11 mouse cellular contexts compared by ENCODE assay signal in the genomic region with DNA sequence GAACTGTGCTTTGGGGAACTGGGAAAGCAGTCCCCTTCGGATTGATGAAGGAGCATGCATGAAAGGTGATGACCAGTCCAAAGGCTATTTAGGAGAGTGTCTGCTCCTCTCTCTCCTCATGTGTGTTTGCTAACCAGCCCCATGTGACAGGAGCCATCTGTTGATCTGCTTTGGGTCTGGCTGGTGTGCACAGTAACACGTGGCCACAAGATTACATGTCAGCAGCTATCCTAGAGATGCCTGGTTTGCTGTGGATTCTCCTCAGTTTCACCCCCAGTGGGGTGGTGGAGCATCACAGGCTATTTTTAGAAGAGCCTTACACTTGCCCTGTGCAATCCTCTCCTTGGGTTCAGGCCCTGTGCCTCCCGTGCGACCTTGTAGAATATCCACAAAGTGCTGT. TPM values are rescaled to one million over a fixed set of nuclear protein-coding genes. Genes with fewer than 3 reads are reported as not detected.
A peak's percentile ranks its signal among the peaks of the same experiment; 100 is the strongest.
DNase-seq lines count a peak whose midpoint lies in the region; ATAC-seq and TF ChIP-seq lines count a peak whose summit lies in the region.
"Had no signal": no experiment of that assay in that cellular context is flagged by ENCODE, and none has a peak within 500 bp of the region (broad histone marks: within the 10 kb centered on the region; RNA-seq: fewer than 3 reads in every experiment).

No protein-coding gene starts in this region.

- no peak for TF ChIP-seq CTCF in liver, adult 2 months (IDR thresholded peaks at IDR 0.05; ENCODE audit: low read depth, low read length)
- TF ChIP-seq CTCF in heart, postnatal 0 days (IDR thresholded peaks at IDR 0.05; ENCODE audit: low read depth), result no peak

- no peaks in the 10 kb centered on the region for H3K27me3 ChIP-seq in liver, adult 2 months (ENCODE audit: control insufficient read depth, insufficient read depth, low read length)
- no peaks in the 10 kb centered on the region for H3K27me3 ChIP-seq in liver, embryonic 12.5 days (replicated peaks)
- H3K27me3 ChIP-seq in heart, postnatal 0 days (ENCODE audit: control insufficient read depth, insufficient read depth, low read length), result no peaks in the 10 kb centered on the region
- H3K27me3 ChIP-seq: embryonic facial prominence, embryonic 13.5 days; hindbrain, embryonic 12.5 days had no signal

- no peak overlapping the region for H3K9ac ChIP-seq in liver, adult 2 months (ENCODE audit: low read depth, low read length)
- H3K9ac ChIP-seq in liver, embryonic 12.5 days, result no peak overlapping the region
- no peak overlapping the region for H3K9ac ChIP-seq in heart, postnatal 0 days (replicated peaks; ENCODE audit: low read depth, low read length)
- H3K9ac ChIP-seq: embryonic facial prominence, embryonic 13.5 days had no signal

- H3K4me1 ChIP-seq in liver, adult 2 months (ENCODE audit: control insufficient read depth, insufficient read depth, low read length), result peaks cover 24% of the 10 kb centered on the region
- H3K4me1 ChIP-seq in liver, embryonic 12.5 days, result peaks cover 28% of the 10 kb centered on the region
- H3K4me1 ChIP-seq in heart, postnatal 0 days (ENCODE audit: control insufficient read depth, insufficient read depth), result peaks cover 23% of the 10 kb centered on the region

- H3K9me3 ChIP-seq in liver, embryonic 12.5 days (replicated peaks), result no peaks in the 10 kb centered on the region
- no peaks in the 10 kb centered on the region for H3K9me3 ChIP-seq in heart, postnatal 0 days (replicated peaks; ENCODE audit: control insufficient read depth, low read length)
- H3K9me3 ChIP-seq: embryonic facial prominence, embryonic 13.5 days; hindbrain, embryonic 12.5 days had no signal

- H3K27ac ChIP-seq in liver, adult 2 months (replicated peaks; ENCODE audit: insufficient read depth, low read depth, low read length), result peak overlapping the region; percentile 89
- H3K27ac ChIP-seq in liver, embryonic 12.5 days, result no peak overlapping the region
- H3K27ac ChIP-seq in heart, postnatal 0 days (ENCODE audit: low read depth), result peak overlapping the region; percentile 15; the same call in 1 of the 2 replicates
- H3K27ac ChIP-seq: embryonic facial prominence, embryonic 13.5 days; hindbrain, embryonic 12.5 days had no signal

- no peaks in the 10 kb centered on the region for H3K36me3 ChIP-seq in liver, adult 2 months (ENCODE audit: control insufficient read depth, insufficient read depth, low read length)
- H3K36me3 ChIP-seq in liver, embryonic 12.5 days, result no peaks in the 10 kb centered on the region
- no peaks in the 10 kb centered on the region for H3K36me3 ChIP-seq in heart, postnatal 0 days (replicated peaks; ENCODE audit: control insufficient read depth, insufficient read depth, low read length)
- H3K36me3 ChIP-seq: embryonic facial prominence, embryonic 13.5 days; hindbrain, embryonic 12.5 days had no signal

- H3K4me3 ChIP-seq in liver, adult 2 months (ENCODE audit: insufficient read depth, low read depth, low read length), result no peak overlapping the region
- H3K4me3 ChIP-seq in liver, embryonic 12.5 days, result no peak overlapping the region
- H3K4me3 ChIP-seq in heart, postnatal 0 days (ENCODE audit: low read depth, low read length), result no peak overlapping the region
- H3K4me3 ChIP-seq: embryonic facial prominence, embryonic 13.5 days; hindbrain, embryonic 12.5 days had no signal

- H3K4me2 ChIP-seq in liver, embryonic 12.5 days, result no peak overlapping the region
- H3K4me2 ChIP-seq in heart, postnatal 0 days (ENCODE audit: low read depth, low read length), result no peak overlapping the region
- H3K4me2 ChIP-seq: embryonic facial prominence, embryonic 13.5 days; hindbrain, embryonic 12.5 days had no signal

- no peak for DNase-seq in cerebellum, postnatal 4 days (ENCODE audit: low spot score in 2 of 2)
- DNase-seq in liver, adult 2 months (ENCODE audit: extremely low read depth, low read depth, low spot score), result peak; percentile 95
- DNase-seq in heart, postnatal 0 days (ENCODE audit: low spot score), result peak; percentile 43
- peak; percentile 81 for DNase-seq in skeletal muscle tissue, adult 2 months (ENCODE audit: low read depth, low spot score)
- no peak for DNase-seq in ovary, postnatal 36 days (ENCODE audit: low spot score)
- DNase-seq: right cerebral cortex, postnatal 14 days had no signal

- TF ChIP-seq EP300 in heart, postnatal 0 days (IDR thresholded peaks at IDR 0.05; ENCODE audit: low read depth), result no peak

- TF ChIP-seq POLR2A in liver, adult 2 months (IDR thresholded peaks at IDR 0.05; ENCODE audit: extremely low read depth, insufficient read depth, low read length), result no peak

- H3K79me2 ChIP-seq in liver, adult 2 months (ENCODE audit: control insufficient read depth, insufficient read depth, low read length), result peaks cover 9% of the 10 kb centered on the region; the same call in 1 of the 2 replicates

- ATAC-seq in cerebellum, adult (ENCODE audit: insufficient number of reproducible peaks, low FRiP score, low TSS enrichment), result peak; percentile 79
- no peak for ATAC-seq in liver, embryonic 12.5 days
- ATAC-seq in heart, postnatal 0 days (ENCODE audit: insufficient read depth, low read depth), result peak; percentile 80
- no peak for ATAC-seq in CD4-positive, CD25-positive, alpha-beta regulatory T cell, adult 4 months

- 15% methylated on average over 4 of the region's 4 CpGs for WGBS in liver, adult 2 months
- 57% methylated on average over 4 of the region's 4 CpGs for WGBS in liver, embryonic 12.5 days (ENCODE audit: insufficient replicate concordance)
- WGBS in heart, postnatal 0 days, result 33% methylated on average over 4 of the region's 4 CpGs

RNA-seq across cellular contexts. Expression of a gene that starts 42.2 kb away (rescaled TPM):
- total RNA-seq in liver, adult 2 months (2014; rRNA removed), result 12.4 and 19.2 TPM in 2 replicates
- polyA plus RNA-seq in liver, adult 2 months (2012; rRNA removed), result 8.1 and 8.2 TPM in 2 replicates
- polyA plus RNA-seq in liver, embryonic 12.5 days (2016; fragmentation: Nextera tagmentation; extraction: Ambion mirVana), result 4.0 and 4.1 TPM in 2 replicates
- total RNA-seq in heart, postnatal 0 days (2014; rRNA removed; ENCODE audit: low replicate concordance), result 8.8 and 17.0 TPM in 2 replicates
- polyA plus RNA-seq in heart, postnatal 0 days (2015; fragmentation: Nextera tagmentation; extraction: Ambion mirVana), result 9.5 and 9.9 TPM in 2 replicates
- 10 to 100 TPM; 76.6 to 78.0 TPM for polyA plus RNA-seq in CD4-positive, CD25-positive, alpha-beta regulatory T cell, adult 4 months (2017; shearing (Covaris generic))

Comparison
In these comparisons a context has a peak if more than half of its experiments do, and no peak if none do; other contexts are left out.
1. ATAC-seq: peak in cerebellum, adult (single experiment) and heart, postnatal 0 days (single experiment); none in liver, embryonic 12.5 days (single experiment) and CD4-positive, CD25-positive, alpha-beta regulatory T cell, adult 4 months (single experiment).
2. DNase-seq: peak in liver, adult 2 months (single experiment), heart, postnatal 0 days (single experiment) and skeletal muscle tissue, adult 2 months (single experiment); none in cerebellum, postnatal 4 days (0 of 2) and ovary, postnatal 36 days (single experiment).